Mouse (Mus musculus) thymus, postnatal 25 days (tissue): ENCODE measurements around the gene Vav1.

Experiments used
- DNase-seq: peaks from one replicate; pipeline ENCODE4 v3.0.0; 2022

The Vav1 gene

DNA sequence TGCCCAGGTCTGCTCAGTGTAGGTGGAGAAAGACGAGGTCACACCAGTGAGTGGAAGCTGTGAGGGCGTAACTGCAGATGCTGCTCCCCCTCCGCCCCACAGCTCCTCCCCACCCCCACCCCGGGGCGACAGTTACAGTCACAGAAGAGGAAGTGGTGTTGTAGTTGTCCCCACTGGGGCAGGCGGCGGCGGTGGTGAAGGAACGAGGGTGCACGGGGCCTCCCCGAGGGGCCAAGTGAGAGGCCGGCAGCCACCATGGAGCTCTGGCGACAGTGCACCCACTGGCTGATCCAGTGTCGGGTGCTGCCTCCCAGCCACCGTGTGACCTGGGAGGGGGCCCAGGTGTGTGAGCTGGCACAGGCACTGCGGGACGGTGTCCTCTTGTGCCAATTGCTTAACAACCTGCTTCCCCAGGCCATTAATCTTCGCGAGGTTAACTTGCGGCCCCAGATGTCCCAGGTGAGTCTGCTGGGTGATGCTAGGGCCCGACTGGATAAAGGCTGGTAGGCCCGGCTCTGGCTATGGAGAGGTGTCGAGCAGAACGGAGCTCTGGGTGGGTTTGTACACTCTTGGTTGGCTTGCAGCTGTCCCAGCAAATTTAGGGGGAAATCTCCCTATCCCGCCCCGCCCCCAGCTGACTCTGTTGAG is at the start of gene Vav1:
Gene Vav1, plus strand, starts transcription at position 158 of the 648 bp plus-strand sequence.
- peak; percentile 89 for DNase-seq

DNA sequence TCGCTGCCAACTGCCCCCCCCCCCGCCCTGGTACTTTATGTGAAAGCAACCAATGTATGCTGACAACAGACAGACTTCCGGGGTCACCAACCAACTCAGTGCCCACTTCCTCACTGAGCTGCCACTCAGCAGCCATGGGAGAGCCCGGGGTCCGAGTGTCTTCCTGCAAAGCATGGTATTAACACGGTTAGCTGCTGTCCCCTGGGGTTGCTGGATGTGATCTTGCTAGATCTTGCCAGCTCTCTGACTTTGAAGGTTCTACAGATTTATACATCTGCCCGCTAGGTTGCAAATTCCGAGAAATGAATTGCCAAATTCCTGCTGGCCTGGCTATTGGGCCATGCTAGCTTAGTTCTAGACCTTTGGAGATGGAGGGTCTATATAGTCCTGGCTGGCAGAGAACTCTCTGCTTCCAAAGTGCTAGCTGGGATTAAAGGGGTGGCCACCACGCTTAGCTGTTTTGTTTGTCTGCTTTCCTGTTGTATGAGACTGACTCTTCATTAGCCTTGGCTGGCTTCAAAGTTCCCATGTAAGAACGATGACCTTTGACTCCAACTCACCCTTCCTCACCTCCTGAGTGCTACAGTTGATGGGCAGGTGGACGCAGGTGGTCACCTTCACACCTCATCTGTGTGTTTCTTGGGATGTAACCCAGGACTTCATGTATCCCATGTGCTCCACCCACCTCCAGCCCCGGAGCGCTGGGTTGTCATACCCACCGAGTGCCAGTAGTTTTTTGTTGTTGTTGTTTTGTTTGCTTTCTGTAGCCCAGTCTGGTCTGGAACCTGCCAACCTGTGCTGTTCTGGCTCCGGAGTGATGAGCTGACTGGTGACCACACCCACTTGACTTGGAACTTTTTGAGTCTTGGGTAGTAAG is 48.8 kb upstream of the Vav1 start:
- DNase-seq, result no peak

DNA sequence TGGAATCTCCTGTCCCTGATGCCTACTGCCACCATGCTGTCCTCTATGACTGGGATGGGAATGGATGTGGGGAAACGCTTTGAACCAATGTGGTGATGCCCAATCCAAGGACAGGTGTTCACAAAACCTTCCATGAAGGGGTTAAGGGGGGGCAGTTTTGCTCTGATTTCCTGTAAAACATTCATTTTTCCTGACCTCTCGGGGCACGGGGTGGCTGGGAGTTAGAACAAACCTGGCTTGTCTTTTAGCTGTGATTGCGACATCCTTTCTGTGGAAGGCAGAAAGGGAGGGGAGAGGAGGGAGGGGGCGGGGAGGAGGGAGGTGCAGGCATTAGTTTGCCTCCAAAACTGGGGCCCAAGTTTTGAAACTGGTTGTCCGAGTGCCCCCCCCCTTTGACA is 48.2 kb upstream of the Vav1 start:
- no peak for DNase-seq

DNA sequence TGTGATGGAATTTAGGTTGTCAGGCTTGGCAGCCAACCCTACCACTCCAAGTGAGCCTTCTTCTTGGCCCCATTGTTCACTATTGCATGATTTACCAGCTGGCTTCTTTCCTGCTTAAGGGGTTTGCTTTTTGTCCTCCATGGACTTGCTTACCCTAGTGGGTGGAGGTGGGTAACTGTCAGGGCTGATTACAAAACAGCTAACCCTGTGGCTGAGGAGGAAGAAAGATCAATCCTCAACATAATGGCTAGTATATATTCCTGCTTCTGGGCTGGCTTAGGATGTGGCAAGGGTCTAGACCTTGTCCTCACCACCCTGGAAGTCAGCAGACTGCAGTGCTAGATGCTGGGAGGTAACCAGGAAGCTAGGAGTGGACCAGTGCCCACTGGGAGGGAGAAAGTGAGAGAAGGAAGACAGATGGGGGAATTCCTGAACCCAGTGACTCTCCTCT is 47.6 kb upstream of the Vav1 start:
- DNase-seq, result no peak

DNA sequence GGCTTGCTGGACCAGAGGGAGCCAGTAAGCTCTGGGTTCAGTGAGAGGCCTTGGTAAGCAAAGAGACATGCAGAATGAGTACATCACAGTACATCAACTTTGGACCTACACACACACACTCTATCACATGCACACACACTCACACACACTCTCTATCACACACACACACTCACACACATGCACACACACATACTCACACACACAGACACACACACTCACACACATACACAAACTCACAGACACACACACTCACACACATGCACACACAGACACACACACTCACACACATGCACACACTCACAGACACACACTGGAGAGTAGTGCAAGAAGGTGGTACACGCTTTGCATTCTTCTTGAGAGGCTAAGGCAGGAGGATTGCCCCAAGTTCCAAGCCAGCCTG is 46.7 kb upstream of the Vav1 start:
- DNase-seq, result no peak

DNA sequence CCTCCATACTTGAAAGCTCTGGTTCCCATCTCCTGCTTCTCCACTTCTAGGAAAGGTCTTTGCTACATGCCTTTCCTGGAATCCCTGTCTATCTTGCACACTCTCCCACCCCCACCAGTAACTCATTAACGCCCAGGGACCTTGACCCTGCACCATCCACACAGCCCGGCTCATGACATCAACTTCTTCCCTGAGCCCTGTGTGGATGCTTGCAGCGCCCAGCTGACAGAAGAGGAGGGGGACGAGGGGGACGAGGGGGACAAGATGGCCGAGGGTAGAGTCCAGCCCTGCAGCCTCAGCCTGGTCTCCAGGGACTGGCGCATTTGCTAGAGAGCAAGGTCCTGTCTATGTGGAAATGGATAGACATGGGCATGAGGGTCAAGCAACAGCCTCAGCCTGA is 45.9 kb upstream of the Vav1 start:
- DNase-seq, result no peak

DNA sequence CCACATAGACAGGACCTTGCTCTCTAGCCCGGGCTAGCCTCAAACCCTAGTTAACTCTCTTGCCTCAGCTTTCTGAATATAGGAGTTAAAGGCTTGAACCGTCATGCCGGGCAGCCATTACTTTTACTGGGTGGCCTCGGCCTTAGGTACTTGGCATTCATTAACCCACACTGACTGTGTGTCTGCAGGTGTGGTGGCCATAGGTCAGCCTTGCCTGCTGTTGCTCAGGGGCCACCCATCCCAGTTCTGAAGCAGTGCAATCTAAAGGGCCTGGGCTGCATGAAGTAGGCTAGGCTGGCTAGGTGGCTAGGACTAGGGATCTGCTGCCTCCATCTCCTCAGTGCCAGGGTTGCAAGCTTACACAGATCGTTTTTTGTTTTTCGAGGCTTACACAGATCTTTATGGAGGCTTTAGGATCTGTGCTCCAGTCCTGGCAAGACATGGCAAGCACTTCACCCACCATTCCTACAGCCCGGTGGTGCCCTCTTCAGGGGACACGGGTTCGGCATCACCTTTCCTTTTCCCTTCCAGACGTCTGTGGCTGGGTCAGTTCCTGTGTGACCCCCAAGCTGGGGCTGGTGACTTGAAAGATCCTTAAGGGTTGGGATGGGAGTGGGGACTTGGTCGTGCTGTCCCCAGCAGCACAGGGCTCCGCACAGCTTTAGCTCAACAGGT is 44.5 kb upstream of the Vav1 start:
- DNase-seq, result no peak

DNA sequence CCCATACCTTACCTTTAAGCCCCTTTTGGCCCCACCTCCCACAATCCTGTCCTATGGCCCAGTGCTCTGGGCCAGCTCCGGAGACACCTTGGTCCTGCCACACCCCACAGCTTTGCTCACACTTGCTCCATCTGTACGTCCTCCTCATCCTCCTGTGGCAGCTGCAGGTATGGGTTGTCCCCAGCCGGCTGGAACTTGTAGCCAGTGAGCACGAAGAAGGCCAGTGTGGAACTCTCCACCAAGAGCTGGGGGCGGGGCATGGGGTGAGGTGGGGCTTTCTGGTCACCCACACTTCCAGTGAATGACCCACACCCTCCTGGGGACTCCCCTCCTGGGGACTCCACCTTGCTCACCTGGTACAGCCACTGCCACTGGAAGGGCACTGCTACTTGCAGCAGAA is 43.1 kb upstream of the Vav1 start:
- no peak for DNase-seq

DNA sequence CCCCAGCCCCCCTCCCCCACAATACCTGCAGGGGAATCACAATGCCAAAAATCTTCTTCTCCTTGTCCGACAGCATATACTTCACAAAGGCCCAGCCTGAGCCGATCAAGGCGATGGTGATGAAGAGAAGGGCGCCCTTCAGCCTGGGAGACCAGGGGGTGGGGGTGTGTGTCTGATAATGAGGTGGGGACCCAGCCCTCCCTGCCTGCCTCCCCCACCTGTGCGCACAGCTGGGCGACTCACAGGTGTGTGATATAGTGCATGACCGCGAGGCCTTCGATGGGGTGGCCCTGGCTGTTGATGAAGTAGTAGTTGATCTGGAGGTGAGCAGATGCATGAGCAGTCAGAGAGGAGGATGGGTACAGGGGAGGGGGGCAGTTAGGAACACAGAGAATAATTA is 41.7 kb upstream of the Vav1 start:
- DNase-seq, result no peak

DNA sequence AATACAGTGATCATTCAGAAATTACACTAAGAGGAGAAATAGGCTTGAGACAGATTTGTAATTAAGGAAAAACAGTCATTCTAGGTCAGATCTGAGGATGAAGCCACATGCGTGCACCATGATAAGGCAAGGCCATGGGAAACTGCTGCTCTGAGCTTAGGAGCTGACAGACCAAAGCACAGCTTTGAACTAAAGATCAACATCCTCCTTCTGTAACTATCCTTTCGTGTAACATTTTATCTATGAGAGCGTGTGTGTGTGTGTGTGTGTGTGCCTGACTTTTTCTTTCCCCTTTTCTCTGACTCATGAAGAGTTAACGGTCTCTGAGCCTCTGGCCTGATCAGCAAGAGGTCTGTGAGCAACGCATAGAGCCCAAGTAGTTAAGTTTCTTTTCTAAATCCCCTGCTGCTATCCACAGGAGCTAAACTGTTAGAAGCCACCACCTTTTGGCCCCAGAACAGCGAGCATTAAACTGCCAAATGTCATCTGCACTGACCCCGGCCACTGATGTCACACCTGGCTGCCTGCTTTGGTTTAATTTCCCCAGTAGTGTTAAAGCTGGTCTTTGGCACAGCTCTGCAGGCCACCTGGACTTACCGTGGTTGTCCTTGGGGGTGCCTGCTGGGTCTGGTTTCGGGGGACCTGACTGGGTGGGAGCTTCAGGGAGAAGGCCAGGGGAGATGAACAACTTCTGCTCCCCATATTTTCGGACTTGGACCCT is 35.1 kb upstream of the Vav1 start:
- no peak for DNase-seq

DNA sequence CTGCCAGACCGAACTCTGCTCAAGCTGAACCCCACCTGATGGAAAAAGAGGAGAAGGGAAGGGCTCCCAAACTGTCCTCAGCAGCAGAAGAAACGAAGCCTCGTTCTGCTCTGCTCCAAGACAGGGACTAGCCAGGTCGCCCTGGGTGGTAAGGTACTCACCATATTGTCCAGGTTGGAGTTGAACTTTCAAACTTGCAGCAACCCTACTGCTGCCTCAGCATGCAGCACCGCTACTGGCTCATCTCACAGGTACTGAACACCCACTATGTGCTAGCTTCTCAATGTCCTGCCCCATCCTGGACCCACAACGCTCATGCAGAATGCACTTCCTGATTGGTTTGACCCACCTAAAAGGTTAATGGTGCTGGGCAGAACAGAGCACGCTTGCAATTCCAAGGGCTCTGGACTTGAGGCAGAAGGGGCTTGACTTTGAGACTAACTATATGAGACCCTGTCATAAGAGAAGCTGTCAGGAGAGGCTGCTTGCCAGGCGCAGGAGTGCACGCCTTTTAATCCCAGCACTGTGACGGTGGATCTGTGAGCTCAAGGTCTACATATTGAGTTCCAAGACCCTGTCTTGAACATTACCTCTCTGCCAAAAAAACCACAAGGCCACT is 33.5 kb upstream of the Vav1 start:
- no peak for DNase-seq

DNA sequence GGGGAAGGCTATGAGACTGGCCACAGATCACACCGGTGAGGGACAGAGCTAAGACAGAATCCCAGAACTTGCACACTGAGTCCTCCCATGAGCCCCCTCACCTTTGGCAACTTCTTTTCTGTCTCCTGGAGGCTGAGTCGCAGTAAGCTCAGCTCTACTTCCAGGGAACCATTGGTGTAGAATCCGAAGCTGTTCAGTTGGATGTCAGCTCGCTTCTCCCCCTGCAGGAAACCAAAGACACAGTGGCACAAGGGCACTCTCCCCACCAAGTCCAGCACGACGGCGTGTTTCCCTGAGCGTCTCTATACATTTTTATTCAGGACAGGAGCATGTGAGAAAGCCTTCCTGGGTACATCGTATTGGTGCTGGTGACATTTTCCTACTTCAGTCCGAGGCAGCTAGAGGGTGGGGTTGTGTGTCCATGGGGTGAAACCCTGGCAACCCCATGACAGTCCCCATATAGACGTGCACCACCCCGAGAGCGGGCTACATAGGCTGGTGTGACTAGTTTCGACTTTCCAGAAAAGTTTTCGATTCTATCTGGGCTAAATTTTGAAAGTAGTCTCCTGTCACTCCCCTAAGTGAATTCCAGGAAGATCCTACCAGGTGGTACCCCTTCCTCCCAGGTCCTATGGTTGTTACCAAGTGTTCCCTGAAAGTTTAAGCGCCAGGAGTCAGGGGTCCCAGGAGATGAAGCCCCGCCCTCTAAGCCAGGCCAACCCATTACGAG is 32.1 kb upstream of the Vav1 start:
- no peak for DNase-seq

DNA sequence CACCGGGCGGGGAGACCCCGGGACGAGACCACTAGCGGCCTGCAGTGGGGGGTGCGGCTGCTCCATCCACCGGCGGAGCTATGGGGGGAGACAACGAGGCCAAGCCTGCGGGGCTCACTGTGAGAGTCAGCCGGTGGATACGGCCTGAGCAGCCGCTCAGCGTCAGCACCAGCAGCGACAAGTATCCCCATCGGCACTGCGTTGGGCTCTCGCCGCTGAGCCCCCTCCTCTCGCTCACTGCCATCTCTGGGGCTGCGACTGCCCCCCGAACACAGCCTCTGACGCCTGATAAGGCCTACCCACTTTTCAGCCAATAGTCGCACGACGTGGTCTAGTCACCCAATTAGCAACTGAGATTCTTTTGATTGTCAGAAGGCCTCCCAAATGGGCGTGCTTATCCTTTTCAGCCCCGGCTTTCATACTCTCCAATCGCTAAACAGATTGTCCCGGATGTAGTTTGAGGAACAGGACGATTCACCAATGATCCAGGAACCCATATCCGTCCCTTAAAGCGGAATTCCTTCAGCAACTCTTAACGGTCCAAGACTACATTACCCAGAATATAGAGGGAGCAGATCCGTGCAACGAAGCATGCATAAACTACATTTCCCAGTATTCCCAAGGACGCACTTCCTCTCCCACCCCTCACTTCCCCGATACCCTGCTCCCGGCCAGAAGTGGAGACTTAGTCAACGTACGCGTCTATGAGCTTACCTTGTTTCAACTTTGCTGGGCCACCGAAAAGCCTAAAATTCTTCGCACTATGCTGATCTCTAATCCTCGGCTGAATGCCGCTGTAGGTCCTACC is 31.3 kb upstream of the Vav1 start:
- peak; percentile 91 for DNase-seq

DNA sequence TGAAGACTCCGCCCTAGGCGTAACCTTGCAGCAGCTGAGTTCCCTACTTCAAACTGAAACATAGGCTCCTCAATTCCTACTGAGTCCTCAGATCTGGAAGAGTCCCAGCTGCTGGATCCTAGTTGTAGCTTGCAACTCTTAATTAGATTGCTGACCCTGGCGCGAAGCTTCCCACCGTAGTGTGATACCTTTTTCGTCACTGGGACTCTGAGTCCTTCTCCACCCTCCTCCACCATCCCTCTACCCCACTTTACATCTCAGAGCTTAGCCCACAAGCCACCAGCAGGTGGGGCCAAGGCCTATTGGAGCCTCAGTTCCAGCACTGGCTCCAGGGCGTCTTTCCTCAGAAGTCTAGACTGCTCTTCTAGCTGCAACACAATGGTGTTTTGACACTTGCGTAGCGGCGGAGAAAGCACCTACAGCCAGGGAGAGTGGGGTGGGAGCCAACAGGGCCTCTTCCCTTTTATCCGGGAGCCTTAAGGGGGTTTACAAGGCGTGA is 30.6 kb upstream of the Vav1 start, which contains the start of gene Gpr108:
Gene Gpr108, minus strand, starts transcription at position 246 of the 499 bp plus-strand sequence.
- DNase-seq, result peak; percentile 93

DNA sequence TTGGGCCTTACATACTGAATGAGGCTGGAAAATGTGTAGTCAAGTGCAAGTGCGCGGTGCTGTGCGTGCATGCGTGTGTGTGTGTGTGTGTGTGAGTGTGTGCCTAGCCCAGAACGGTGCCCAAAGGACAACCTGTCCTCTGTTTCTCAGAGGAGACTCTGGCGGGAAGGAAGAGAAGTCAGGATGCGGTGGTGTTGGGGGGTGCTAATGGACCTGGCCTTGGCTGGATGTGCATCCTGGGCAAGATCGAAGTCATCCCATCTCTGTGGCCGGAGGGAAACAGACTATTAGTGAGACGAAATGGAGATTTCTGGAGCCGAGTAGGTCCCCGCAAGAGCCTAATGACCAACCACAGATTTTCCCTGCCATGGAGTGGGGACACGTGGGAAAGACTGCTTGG is 30.1 kb upstream of the Vav1 start:
- DNase-seq, result no peak

DNA sequence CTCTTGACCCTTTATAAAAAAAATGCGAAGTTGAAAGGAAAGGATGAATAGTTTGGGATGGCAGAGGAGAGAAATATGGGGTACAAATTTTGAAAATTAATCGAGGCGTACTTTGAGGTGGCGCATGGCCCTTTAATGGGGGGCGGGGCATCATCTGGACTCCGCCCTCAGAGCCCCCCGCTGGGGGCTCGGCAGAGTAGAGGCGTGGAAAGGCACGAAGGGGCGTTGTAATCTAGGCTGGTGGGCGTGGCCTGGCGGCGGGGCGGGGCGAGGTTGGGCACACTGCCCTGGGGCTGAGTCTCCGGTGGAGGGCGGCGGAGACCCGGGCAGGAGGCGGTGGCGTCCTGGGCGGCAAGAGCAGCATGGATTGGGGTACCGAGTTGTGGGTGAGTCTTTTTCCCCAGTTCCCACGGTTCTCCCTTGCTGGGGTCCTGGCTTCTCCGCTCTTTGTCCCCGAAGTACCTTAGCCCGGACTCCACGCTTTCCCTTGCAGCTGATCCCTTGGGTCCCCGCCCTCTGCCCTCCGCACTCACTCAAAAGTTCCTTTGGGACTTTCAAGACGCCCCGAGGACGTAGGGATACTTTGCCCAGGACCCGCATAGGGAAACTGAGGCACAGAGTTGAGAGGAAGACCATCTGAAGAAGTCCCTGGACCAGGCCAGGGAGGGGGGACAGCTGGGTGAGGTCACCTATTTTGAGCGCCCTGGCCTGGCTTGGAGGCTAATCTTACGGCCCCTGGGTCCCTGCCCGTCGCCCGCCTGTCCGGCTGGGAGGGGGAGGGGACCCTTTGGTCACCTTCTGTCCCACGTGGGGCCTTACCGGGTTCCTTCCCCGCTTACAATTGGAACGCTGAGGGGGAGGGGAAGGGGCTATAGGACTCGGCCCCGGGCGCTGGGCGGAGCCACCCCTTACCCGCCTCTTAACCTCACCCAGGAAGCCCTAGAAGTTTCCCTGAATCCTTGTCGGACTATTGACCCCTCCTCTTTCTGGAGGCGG is 29.4 kb upstream of the Vav1 start, which contains the start of gene Trip10:
Gene Trip10, plus strand, starts transcription at position 270 of the 996 bp plus-strand sequence.
- peak; percentile 99 for DNase-seq

DNA sequence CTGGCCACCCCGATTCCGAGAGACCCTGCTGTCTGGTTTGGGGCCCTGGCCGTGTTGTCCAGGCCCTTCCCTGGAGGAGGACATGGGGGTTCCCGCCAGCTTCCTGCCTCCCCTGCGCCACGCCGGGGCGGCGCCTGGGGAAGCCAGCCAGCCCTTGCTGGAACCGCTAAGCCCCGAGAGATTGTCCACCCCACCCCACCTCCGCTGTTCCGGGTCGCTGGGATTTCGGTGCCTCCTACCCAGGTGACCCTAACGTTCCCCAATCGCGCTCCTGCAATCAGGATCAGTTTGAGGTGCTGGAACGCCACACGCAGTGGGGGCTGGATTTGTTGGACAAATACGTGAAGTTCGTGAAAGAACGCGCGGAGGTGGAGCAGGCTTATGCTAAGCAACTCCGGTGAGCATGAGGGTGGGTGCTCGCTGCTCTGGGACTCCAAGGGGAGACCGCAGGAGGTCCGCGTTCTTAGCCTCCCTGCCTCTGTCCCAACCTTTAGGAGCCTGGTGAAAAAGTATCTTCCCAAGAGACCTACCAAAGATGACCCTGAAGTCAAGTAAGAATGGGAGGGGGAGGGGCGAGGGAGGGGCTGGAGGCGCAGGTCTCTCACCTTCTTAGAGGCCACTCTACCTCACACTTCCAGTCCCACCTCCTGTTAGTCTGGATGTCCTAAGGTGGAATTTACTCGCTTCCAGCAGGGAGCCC is 28.3 kb upstream of the Vav1 start:
- DNase-seq, result peak; percentile 25

DNA sequence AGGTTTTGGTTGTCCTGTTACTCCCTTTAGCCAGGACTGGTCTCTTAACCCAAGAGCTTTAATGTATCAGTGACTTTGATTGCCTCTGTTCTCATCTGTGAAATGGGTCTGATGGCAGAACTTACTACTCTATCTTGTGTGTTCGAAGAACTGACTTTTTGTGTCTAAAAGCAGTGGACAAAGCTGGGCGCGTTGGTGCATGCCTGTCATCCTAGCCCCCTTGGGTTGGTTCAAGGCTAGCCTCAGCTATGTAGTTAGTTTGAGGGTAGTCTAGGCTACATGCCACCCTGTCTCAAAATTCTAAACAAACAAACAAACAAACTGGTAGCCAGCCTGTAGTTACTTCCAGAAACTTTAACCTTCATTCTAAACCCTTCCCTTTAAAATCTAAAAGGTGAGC is 27.5 kb upstream of the Vav1 start:
- DNase-seq, result no peak

DNA sequence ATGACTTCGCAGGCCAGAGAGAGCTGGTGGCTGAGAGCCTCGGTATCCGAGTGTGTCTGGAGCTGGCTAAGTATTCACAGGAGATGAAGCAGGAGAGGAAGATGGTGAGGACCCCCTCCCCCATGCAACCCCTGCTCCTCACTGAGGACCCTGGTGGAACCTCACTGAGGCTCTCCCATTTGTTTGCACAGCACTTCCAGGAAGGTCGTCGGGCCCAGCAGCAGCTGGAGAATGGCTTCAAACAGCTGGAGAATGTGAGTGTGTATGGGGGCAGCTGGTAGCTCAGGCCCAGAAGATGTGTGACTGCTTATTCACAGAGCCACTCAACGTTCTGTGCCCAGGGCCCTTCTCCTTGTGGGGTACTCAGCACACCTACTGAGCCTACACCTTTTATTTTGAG is 25.6 kb upstream of the Vav1 start:
- DNase-seq, result no peak
